Mouse (Mus musculus) hindbrain, embryonic 11.5 days (tissue): Measurements from ENCODE around the gene Ykt6. TPM values are rescaled to one million over a fixed set of nuclear protein-coding genes. Genes with fewer than 3 reads are reported as not detected.
"Not testable (repeated sequence)": the region's sequence is repeated elsewhere in the genome, so short reads cannot be mapped to it uniquely, and the experiment has no call there.

Experiments
- ATAC-seq: fragments of 200-750 bp; cut with Nextera tagmentation; 2 replicates; pipeline ENCODE4 v1.8.0; 2017; ENCODE audit warnings: mild to moderate bottlenecking, moderate TSS enrichment, moderate library complexity; ENCODE audit not compliant: low FRiP score
- DNase-seq: peaks from one replicate; pipeline ENCODE4 v3.0.0-alpha.2; 2015; ENCODE audit warnings: low spot score
- H3K27ac ChIP-seq: fragments of 300-500 bp; sonication (generic); 2 replicates; pipeline ENCODE4 v1.5.1; 2014; ENCODE audit warnings: mild to moderate bottlenecking, low read depth, low read length
- H3K27me3 ChIP-seq: fragments of 300-500 bp; sonication (generic); 2 replicates; pipeline ENCODE4 v1.6.1; 2014; ENCODE audit warnings: mild to moderate bottlenecking, low read length, moderate library complexity, mixed read lengths; ENCODE audit not compliant: control insufficient read depth, insufficient read depth
- H3K36me3 ChIP-seq: fragments of 300-500 bp; sonication (generic); 2 replicates; pipeline ENCODE4 v1.6.1; 2014; ENCODE audit warnings: mild to moderate bottlenecking, low read length, moderate library complexity, mixed read lengths; ENCODE audit not compliant: control insufficient read depth, insufficient read depth
- H3K4me1 ChIP-seq: fragments of 300-500 bp; sonication (generic); replicated peaks from 2 replicates; pipeline ENCODE4 v1.6.1; 2014; ENCODE audit warnings: low read length, mixed read lengths; ENCODE audit not compliant: control insufficient read depth, insufficient read depth
- H3K4me2 ChIP-seq: fragments of 300-500 bp; sonication (generic); replicated peaks from 2 replicates; pipeline ENCODE4 v1.6.1; 2014; ENCODE audit warnings: mild to moderate bottlenecking, low read depth, low read length
- H3K4me3 ChIP-seq: fragments of 300-500 bp; sonication (generic); 2 replicates; pipeline ENCODE4 v1.5.1; 2014; ENCODE audit warnings: low read depth, low read length
- H3K9ac ChIP-seq: fragments of 300-500 bp; sonication (generic); 2 replicates; pipeline ENCODE4 v1.6.1; 2014; ENCODE audit warnings: low read depth, low read length
- H3K9me3 ChIP-seq: fragments of 300-500 bp; sonication (generic); 2 replicates; pipeline ENCODE4 v1.6.1; 2016; ENCODE audit warnings: low read length; ENCODE audit not compliant: control insufficient read depth
- WGBS: fragments of 180-500 bp; shearing (Covaris S2); extraction: QIAGEN DNeasy Blood & Tissue Kit; methylation state at CpG from one replicate; pipeline ENCODE4 v1.1.7; 2014; 5-methylcytosine and 5-hydroxymethylcytosine counted together
- polyA plus RNA-seq: library from polyadenylated mRNA; unstranded; fragments of >200 nt; fragmentation: Nextera tagmentation; extraction: Ambion mirVana; gene quantifications from 2 replicates; pipeline ENCODE4 v1.2.1, GENCODE M21; 2014

Ykt6 gene
- polyA plus RNA-seq, 1 experiment from 2014 or later: 30.2 TPM

DNA sequence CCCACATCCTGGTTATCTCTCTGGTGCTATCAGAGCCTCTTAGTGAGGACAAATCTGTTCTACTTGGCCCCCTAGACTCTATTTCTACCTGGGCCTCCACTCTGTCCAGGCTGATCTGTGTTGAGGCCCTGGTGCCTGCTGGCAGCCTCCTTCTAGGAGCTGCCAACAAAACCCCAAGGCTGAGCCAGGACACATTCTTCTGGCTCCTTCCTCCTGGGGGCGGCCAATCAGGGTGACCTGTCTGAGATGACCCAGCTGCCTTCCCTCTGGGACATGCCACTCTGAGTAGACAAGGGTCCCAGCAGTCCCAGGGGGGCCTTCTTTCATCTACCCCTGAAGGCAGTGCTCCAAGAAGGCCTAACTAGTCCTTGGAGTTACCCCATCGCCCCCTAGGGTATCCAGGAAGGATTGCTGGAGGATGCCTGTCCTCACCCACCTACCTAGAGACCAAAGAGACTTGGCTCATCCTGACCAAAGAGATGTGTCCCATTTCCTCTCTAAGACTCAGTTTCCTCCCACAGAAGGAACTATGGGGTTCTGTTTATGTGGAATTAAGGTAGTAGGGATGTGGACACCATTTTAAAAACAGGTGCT is 47.6 kb downstream of the Ykt6 start:
- ATAC-seq: no peak

GRCm38 (mm10) chr11:6005374-6006043 is 50.0 kb downstream of the Ykt6 start:
- not testable (repeated sequence) for H3K27ac ChIP-seq, H3K9me3 ChIP-seq, H3K4me3 ChIP-seq, H3K36me3 ChIP-seq, ATAC-seq, H3K9ac ChIP-seq, H3K4me1 ChIP-seq, H3K27me3 ChIP-seq, H3K4me2 ChIP-seq
- 60% methylated on average over 1 of the region's 4 CpGs for WGBS
- DNase-seq: peak; percentile 20

More for the DNA sequence above, 47.6 kb downstream of the Ykt6 start:
- no peak overlapping the region for H3K9ac ChIP-seq
- H3K9me3 ChIP-seq: no peaks in the 10 kb centered on the region
- WGBS: 38% methylated on average over 2 of the region's 2 CpGs
- H3K27me3 ChIP-seq: 0 out of 2 replicates have a peak, but pooled peaks cover 3% of the 10 kb centered on the region
- H3K36me3 ChIP-seq: no peaks in the 10 kb centered on the region
- no peak overlapping the region for H3K4me3 ChIP-seq
- no peak for DNase-seq
- no peak overlapping the region for H3K27ac ChIP-seq
- H3K4me2 ChIP-seq: no peak overlapping the region
- H3K4me1 ChIP-seq: peaks cover 6% of the 10 kb centered on the region

DNA sequence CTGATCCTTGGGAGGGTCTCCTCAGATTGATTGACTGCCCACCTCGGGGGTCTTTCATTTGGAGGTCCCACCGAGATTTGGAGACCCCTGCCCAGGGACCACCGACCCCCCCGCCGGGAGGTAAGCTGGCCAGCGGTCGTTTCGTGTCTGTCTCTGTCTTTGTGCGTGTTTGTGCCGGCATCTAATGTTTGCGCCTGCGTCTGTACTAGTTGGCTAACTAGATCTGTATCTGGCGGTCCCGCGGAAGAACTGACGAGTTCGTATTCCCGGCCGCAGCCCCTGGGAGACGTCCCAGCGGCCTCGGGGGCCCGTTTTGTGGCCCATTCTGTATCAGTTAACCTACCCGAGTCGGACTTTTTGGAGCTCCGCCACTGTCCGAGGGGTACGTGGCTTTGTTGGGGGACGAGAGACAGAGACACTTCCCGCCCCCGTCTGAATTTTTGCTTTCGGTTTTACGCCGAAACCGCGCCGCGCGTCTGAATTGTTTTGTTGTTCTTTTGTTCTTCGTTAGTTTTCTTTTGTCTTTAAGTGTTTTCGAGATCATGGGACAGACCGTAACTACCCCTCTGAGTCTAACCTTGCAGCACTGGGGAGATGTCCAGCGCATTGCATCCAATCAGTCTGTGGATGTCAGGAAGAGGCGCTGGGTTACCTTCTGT is 51.0 kb downstream of the Ykt6 start:
- DNase-seq, H3K36me3 ChIP-seq, H3K9me3 ChIP-seq, H3K27me3 ChIP-seq, ATAC-seq, H3K27ac ChIP-seq, H3K9ac ChIP-seq, H3K4me1 ChIP-seq: not testable (repeated sequence)
- Histone ChIP-seq H3K4me3 (peak overlapping the region; percentile 32), H3K4me2 (peak overlapping the region; percentile 52)
- 3% methylated on average over 30 of the region's 44 CpGs for WGBS

GRCm38 (mm10) chr11:6007010-6007778 is 51.7 kb downstream of the Ykt6 start:
- not testable (repeated sequence) for H3K4me1 ChIP-seq, H3K9me3 ChIP-seq, H3K27me3 ChIP-seq, H3K27ac ChIP-seq, H3K36me3 ChIP-seq
- ATAC-seq (peak; percentile 73), DNase-seq (peak; percentile 49)
- WGBS: 4% methylated on average over 22 of the region's 49 CpGs
- peak overlapping the region; percentile 31; the same call in 1 of the 2 replicates for H3K9ac ChIP-seq
- peak overlapping the region; percentile 32 for H3K4me3 ChIP-seq
- peak overlapping the region; percentile 52 for H3K4me2 ChIP-seq

DNA sequence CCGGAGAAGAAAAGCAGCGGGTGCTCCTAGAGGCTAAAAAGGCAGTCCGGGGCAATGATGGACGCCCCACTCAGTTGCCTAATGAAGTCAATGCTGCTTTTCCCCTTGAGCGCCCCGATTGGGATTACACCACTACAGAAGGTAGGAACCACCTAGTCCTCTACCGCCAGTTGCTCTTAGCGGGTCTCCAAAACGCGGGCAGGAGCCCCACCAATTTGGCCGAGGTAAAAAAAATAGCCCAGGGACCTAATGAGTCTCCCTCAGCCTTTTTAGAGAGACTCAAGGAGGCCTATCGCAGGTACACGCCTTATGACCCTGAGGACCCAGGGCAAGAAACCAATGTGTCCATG is 52.3 kb downstream of the Ykt6 start:
- H3K27ac ChIP-seq, H3K4me1 ChIP-seq, ATAC-seq, DNase-seq, H3K9me3 ChIP-seq, H3K27me3 ChIP-seq, H3K4me2 ChIP-seq, H3K9ac ChIP-seq, H3K4me3 ChIP-seq, H3K36me3 ChIP-seq: not testable (repeated sequence)
- WGBS: 21% methylated on average over 9 of the region's 13 CpGs

DNA sequence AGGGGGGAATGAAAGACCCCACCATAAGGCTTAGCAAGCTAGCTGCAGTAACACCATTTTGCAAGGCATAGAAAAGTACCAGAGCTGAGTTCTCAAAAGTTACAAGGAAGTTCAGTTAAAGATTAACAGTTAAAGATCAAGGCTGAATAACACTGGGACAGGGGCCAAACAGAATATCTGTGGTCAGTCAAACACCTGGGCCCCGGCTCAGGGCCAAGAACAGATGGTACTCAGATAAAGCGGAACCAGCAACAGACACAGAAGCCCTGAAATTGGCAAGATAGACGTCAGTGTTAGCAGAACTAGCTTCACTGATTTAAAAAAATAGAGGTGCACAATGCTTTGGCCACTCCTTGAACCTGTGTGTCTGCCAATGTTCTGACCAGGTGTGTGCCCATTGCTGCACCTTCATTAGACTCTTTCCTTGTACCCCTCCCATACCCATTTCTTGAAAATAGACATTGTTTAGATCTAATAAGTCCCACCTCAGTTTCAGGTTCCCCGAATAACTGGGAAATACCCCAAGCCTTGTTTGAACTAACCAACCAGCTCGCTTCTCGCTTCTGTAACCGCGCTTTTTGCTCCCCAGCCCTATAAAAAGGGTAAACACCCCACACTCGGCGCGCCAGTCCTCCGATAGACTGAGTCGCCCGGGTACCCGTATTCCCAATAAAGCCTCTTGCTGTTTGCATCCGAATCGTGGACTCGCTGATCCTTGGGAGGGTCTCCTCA is 55.4 kb downstream of the Ykt6 start:
- H3K4me3 ChIP-seq, H3K27ac ChIP-seq, H3K27me3 ChIP-seq, H3K9ac ChIP-seq, H3K9me3 ChIP-seq, DNase-seq, H3K4me1 ChIP-seq, ATAC-seq, H3K4me2 ChIP-seq, H3K36me3 ChIP-seq: not testable (repeated sequence)
- WGBS: no CpG with 5 or more reads among the region's 18 CpGs

DNA sequence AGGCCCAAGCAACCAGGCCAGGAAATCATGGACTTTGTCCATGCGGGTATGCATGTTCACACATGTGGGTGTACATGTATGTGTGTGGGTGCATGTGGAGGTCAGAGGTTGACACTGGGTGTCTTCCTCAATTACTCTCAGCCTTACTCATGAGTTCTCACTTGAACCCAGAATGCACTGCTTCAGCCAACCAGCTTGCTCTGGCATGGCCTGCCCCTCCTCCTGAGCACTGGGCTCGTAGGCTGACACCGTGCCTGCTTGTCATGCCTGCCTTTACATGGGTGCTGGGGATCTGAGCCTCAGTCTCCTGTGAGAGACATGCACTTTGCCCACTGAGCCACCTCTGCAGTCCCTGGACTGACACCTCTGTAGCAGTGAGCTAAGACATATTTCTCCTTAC is 56.4 kb downstream of the Ykt6 start:
- DNase-seq: no peak
- H3K27ac ChIP-seq: no peak overlapping the region
- no peak overlapping the region for H3K9ac ChIP-seq
- H3K4me1 ChIP-seq: no peaks in the 10 kb centered on the region
- no peaks in the 10 kb centered on the region for H3K36me3 ChIP-seq
- WGBS: 95% methylated on average over 3 of the region's 3 CpGs
- H3K9me3 ChIP-seq: no peaks in the 10 kb centered on the region
- H3K4me3 ChIP-seq: no peak overlapping the region
- no peak for ATAC-seq
- H3K27me3 ChIP-seq: no peaks in the 10 kb centered on the region
- H3K4me2 ChIP-seq: no peak overlapping the region

DNA sequence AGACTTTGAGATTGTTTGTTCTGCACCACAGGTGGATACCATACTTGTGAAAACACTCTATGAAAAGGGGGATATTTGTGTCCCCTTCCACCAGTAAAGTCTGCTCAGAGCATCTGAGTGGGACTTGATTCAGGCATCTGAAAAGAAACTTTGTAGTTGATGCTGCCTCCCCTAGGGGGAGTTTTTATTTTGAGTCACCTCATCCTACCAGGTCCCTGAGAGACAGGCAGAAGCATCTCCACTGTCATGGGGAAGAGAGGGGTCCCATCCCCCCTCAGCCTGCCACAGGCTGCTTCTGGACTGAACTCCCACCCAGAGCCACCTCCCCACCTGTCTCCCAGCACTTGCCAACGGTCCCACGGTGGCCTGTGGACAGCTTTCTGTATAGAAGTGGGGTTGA is 57.9 kb downstream of the Ykt6 start:
- Histone ChIP-seq H3K27me3 (no peaks in the 10 kb centered on the region), H3K36me3 (no peaks in the 10 kb centered on the region), H3K27ac (no peak overlapping the region), H3K9ac (no peak overlapping the region), H3K9me3 (no peaks in the 10 kb centered on the region), H3K4me3 (no peak overlapping the region), H3K4me1 (no peaks in the 10 kb centered on the region), H3K4me2 (no peak overlapping the region)
- DNase-seq (no peak), ATAC-seq (no peak)
- WGBS: 56% methylated on average over 2 of the region's 2 CpGs
